Mouse (Mus musculus): ENCODE measurements around the gene Qpct.
"Not testable (repeated sequence)": the region's sequence is repeated elsewhere in the genome, so short reads cannot be mapped to it uniquely, and the experiment has no call there.

Qpct gene

DNA sequence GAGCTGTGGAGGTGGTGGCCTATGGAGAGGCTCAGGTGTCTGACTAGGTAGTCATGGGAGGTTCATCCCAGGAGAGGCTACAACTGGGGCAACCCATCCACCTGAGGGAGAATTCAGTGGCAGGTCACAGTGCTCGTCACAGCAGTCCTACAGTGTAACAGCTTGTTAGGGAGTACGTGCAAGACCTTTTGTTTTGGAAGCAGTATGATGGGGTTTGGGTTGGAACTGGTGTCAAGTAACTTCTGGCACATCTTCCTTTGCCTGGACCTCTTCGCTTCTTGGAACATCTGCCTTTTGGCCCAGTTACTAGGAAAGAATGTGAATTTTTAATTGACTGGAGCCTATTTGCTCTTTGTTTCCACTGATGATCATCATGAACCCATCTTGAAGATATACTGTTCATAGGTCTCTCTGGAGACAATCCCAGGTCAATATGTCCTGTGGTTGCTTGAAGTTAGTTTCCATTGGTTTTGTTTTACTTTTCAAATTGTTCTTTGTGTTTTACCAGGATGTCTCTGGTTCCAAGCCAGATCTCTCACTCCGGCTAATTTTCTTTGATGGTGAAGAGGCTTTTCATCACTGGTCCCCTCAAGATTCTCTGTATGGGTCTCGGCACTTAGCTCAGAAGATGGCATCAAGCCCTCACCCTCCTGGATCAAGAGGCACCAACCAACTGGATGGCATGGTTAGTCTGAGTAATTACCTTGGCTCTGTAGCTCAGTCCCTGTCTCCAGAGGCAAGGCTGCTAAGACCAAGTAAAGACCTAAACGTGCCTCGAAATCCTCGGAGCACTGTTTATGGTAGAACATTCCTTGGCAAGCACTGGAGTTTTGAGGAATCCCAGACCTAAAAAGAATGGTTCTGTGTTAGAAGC, 25.5 kb downstream of the Qpct start:
- DNase-seq: no peak

DNA sequence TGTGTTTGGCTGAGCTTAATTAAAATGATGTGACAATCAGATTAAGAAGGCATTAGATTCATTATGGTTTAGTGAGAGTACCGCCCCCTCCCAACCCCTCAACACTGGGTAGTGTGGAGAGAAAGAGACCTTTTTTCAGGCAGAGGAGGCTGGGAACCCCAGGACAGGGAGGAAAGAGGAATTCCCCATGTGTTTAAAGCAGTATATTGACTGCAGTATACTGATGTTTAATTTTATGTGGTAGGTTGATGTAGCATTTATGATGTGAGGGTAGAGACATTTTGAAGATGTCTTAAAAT, 26.1 kb downstream of the Qpct start:
- no peak for DNase-seq

DNA sequence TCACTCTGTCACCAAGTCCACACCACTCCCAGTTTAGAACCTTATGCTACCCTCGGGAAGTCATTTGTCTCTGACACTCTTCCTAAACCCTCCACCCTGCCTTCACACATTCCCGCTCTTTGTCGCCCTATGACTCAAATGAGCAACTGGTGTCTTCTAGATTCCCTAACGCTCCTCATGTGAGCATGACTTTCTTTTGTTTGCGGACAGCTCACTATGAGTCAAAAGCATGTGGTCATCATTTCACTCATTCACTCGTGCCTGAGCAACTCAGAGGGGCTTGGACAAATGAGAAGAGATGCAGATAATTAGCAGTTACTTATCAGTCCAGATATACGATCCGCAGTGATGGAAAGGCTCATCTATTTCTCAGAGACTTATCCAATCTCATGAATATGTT, 26.5 kb downstream of the Qpct start:
- DNase-seq: no peak

DNA sequence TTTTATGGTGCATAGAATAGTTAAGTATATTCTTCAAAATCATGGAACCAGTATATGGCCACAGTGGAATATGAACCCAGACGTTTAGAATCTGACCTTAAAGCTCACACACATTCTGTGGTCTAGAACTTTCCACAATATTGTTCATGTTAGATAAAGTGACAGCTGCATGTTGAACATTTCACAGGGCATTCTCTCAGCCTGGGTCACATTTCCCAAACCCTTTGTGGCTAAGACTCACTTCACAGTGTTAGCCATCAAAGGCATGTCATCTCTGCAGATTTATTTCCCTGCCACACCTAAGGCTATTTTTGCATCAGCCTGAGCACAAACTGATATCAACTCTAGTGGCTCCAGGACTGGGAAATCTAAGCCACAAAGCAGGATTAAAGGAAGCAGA, 40.0 kb downstream of the Qpct start:
- no peak for DNase-seq

DNA sequence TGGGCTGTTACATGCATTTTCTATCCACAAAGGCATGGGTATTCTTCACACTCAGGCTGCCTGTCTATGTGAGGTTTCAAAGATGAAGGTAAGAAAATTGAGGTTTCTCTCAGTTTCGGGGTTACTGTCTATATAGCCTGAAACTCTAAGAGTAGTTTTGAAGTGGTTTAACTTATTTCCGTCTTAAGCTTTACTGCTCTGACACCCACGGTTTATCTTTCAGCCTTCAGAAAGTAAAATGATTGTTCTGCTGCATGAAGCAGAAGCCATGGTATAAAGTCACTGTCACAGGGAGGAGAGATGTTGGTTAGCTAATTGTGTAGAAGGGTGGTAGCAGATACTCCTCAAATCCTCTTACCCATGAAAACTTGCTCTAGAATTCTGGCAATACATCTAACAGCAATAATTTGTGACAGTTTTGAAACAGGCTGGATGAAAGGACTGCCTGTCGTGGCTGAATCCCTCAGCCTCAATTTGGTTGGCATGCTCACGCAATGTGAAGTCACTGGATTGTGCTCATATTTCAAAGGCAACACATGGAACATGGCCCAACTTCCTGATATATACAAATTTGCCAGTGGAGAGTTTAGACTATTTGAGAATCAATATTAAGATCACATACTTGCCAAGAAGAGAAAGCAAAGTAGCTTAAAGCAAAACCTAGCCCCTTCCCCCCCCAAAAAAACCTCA, 41.7 kb downstream of the Qpct start:
- DNase-seq: no peak

DNA sequence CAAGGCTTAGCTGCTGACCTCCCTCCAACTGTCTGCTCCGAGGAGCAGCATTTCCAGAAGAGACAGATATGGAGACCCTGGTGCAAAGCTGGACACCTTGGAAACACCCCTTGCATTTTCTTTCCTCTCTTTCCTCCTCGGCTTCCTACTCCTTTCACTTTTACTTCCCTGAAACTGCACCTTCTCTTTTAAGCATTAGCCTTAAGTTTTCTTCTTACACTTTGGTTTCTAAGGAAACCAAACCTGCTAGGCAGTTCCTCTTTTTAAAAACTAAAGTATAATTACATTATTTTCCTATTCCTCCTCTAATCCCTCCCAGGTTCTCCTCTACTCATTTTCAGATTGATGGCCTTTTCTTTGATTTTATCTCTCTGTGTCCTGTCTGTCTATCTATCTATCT, 43.9 kb downstream of the Qpct start:
- DNase-seq: no peak

DNA sequence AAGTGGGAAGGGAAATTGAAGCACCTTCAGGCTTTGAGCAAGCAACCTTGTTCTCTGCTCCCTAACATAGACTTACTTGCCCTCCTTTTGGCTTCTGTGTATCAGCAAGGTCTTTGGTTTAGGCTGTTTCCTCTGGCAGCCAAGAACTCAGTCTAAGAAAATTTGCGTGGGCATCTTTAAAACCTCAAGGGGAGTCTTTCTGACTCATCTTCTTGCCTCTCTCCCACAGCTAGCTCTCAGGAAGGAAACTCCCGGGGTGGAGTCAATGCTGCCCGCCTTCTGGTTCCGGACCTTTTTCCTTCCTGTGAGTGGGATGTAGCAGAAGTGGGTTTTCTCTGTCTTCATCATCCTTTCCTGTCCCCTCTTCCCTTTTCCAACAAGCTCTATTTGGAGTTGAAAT, 48.2 kb downstream of the Qpct start:
- DNase-seq: no peak

DNA sequence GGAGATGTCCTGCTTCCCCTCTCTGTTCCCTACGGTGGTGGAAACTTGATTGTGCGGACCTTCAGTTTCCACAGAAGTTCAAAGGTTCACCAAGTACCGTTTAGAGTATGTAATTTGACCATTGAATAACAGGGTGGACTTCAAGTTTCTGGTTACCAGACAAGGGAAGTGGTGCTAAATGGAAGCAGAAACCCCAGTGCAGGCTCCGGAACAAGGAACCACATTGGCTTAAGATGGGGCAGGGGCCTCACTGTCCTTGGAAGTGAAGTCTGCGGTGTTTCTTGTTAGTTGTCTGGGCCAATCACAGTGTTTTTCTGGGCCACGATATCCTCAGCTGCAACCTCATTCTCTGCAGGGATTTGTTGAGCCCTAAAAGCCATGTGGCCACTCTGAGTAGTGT, 56.5 kb downstream of the Qpct start:
- no peak for DNase-seq

DNA sequence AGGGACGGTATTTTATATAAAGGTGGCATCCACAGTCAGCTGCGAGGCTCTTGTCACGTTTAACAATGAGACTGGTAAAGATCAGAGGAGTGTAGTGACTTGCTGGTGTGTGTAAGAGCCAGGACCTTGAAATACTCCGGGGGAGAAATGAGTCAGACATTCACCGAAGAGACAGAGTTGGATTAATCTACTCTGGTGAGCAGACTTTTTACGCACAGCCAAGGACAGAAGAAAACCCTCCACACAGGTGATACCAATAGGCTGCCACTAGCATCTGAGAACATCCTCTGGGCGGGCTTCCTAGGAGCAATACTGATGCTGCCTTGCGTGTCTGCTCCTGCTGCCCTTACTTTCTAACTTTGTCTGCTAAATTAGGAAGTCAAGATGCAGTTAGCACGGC, 57.9 kb downstream of the Qpct start:
- DNase-seq: no peak

DNA sequence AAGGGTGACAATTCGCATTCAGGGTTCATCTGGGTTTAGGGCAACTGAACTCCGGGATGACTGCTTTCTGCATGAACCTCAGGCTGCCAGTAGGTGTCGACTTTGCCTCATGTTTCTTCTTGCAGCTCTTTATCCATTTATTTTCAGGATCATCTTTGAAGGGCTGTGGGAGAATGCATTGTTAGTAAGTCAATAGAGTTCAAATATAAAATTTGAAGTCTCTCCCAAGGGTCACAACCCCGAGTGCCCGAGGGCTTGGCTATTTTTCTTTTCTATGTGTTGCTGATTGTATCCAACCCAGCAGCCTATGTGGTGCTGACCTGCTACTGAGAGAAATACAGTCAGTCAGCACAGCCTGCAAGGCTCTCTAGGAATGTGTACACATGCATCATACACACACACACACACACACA, 59.2 kb downstream of the Qpct start:
- DNase-seq: peak in 1 of 2 experiments; percentile 58

DNA sequence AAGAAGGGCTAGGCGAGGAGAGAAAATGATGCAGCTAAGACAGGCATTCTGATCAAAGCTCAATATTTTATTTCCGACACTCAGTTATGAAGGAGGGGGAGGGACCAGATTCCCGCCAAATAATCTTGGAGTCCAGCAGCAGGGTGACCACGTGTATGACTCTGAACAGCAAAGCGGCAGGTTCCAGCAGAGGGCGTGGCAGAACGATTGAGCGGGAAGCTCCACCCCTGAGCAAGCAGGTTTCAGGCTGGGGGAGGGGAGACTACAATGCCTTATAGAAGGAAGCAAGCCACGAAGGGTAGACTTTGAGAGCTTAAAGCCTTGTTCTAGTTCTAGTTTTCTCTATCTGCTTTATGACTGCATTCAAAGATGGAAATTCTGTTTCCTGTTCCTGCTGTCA, 63.5 kb downstream of the Qpct start:
- DNase-seq: not testable (repeated sequence)

DNA sequence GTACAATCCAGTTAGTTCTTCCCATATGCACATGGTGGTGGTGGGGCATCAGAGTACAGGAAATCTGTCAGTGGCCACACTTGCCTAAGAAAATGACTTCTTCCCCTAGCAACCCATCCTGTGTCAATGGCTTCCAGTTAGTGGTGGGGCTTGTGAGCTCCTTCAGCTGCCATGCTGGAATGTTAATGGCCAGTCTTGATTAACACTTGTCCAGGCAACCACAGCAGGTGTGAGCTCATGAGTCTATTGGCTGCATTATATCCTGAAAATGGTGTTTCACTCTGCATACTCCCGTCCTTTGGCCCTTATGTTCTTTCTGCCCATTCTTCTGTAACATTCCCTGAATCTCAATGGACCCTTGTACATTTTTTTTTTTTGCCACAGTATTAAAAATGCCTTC, 67.4 kb downstream of the Qpct start:
- DNase-seq: no peak

DNA sequence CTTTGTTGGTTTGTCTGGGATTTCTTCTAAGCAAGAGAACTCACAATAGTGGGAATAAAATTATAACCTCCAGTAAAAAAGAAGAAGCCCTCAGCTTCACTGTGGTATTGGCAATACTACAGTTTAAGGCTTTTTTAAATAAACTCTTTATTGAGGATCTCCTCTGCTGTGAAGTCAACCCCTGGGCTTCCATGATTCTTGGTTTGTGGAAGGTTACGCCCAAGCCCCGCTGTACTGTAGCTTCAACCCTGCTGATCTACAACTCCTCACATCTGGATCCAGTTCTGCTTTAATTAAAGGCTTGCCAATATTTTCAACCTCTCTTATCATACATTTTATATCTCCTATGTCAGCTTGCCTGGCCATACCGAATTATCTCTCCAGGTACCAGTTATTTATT, 68.6 kb downstream of the Qpct start:
- no peak for DNase-seq

DNA sequence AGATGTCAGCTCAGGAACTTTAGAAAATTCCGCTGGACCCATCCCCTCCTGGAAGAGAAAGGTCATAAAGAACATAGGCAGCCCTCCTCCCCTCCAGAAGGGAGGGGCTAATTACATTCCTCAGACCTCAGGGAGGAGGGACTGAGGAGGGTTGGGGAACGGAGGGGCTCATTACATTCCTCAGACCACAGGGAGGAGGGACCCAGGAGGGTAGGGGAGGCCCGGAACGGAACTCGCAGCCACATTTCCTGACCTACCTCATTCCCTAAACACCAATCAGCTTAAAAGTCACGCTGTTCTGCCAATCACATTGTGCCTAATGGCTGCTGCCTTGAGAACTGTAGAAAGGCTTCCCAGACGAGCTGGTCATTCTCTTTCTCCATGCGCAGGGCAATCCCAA, 82.0 kb downstream of the Qpct start:
- no peak for DNase-seq

DNA sequence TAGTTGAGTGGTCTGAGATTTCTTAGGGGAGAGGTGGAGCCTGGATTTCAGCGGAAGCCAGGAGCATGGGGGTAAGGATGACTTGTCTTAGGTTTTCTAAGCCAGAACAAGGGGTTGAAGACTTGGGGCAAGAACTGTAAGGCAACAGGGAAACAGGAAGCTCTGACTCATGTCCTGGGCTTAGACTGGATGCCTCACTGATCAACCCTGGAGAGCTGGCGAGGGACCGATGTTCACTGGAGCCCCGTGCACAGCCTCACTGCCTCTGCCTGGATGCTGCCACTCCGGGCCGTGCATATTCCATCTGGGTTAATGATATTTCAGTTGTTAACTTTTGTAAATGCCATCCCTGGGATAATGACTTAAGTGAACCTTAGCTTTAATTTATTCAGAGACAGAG, 84.1 kb downstream of the Qpct start:
- DNase-seq: peak in 1 of 2 experiments; percentile 9

DNA sequence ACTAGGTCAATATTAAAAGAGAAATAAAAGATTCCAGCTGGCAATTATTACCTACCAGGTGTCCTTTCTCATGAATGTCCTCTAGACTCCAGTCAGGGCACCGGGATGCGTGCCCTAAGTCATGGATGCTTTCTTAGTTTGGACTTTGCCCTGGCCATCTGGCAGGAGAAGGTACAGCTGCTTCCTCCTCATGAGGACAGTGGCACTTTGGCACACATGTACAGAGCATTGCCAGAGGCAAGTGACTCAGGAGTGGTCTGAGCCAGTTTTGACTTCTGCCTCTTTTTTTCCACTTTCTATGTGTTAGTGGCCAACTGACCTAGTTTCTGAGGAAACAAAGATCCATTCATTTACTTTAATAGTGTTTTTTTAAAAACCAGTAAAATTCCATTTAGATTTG, 84.7 kb downstream of the Qpct start:
- DNase-seq: peak; percentile 49 to 76

Measured in kidney, postnatal 25 days (tissue).